Mouse (Mus musculus) neural tube, embryonic 13.5 days (tissue): ENCODE data around the gene Nrbf2. TPM values are rescaled to one million over a fixed set of nuclear protein-coding genes. Genes with fewer than 3 reads are reported as not detected.
A peak's percentile ranks its signal among the peaks of the same experiment; 100 is the strongest.

Experiments
- ATAC-seq: fragments of 200-750 bp; cut with Nextera tagmentation; 2 replicates; pipeline ENCODE4 v1.8.0; 2017; ENCODE audit warnings: low read depth, mild to moderate bottlenecking, moderate TSS enrichment, moderate library complexity
- H3K27ac ChIP-seq: fragments of 300-500 bp; sonication (generic); replicated peaks from 2 replicates; pipeline ENCODE4 v1.5.1; 2015; ENCODE audit warnings: moderate library complexity, mild to moderate bottlenecking, inconsistent platforms
- H3K27me3 ChIP-seq: fragments of 300-500 bp; sonication (generic); 2 replicates; pipeline ENCODE4 v1.6.1; 2015; ENCODE audit warnings: mild to moderate bottlenecking, inconsistent platforms
- H3K36me3 ChIP-seq: fragments of 300-500 bp; sonication (generic); 2 replicates; pipeline ENCODE4 v1.6.1; 2015; ENCODE audit warnings: mild to moderate bottlenecking, inconsistent platforms
- H3K4me1 ChIP-seq: fragments of 300-500 bp; sonication (generic); replicated peaks from 2 replicates; pipeline ENCODE4 v1.6.1; 2015; ENCODE audit warnings: inconsistent platforms
- H3K4me2 ChIP-seq: fragments of 300-500 bp; sonication (generic); 2 replicates; pipeline ENCODE4 v1.6.1; 2015; ENCODE audit warnings: inconsistent platforms, mild to moderate bottlenecking, moderate library complexity
- H3K4me3 ChIP-seq: fragments of 300-500 bp; sonication (generic); 2 replicates; pipeline ENCODE4 v1.5.1; 2015; ENCODE audit warnings: mild to moderate bottlenecking, inconsistent platforms
- H3K9ac ChIP-seq: fragments of 300-500 bp; sonication (generic); 2 replicates; pipeline ENCODE4 v1.6.1; 2015; ENCODE audit warnings: moderate library complexity, mild to moderate bottlenecking, inconsistent platforms
- H3K9me3 ChIP-seq: fragments of 300-500 bp; sonication (generic); 2 replicates; pipeline ENCODE4 v1.6.1; 2016; ENCODE audit warnings: inconsistent platforms
- WGBS: fragments of 180-500 bp; shearing (Covaris S2); methylation state at CpG from one replicate; pipeline ENCODE4 v1.1.7; 2015; 5-methylcytosine and 5-hydroxymethylcytosine counted together
- polyA plus RNA-seq: library from polyadenylated mRNA; unstranded; fragments of >200 nt; fragmentation: Nextera tagmentation; extraction: Ambion mirVana; gene quantifications from 2 replicates; pipeline ENCODE4 v1.2.1, GENCODE M21; 2015

Gene Nrbf2
- polyA plus RNA-seq, 1 experiment from 2014 or later = 40.9 TPM

- 57% methylated on average over 3 of the region's 3 CpGs for WGBS
- Histone ChIP-seq H3K9me3 (no peaks in the 10 kb centered on the region), H3K4me1 (peaks cover 19% of the 10 kb centered on the region), H3K4me3 (no peak overlapping the region), H3K27me3 (no peaks in the 10 kb centered on the region), H3K4me2 (no peak overlapping the region), H3K9ac (no peak overlapping the region), H3K27ac (no peak overlapping the region), H3K36me3 (no peaks in the 10 kb centered on the region)
- no peak for ATAC-seq
These were observed 2.8 kb upstream of the Nrbf2 start for GRCm38 (mm10) chr10:67287877-67288276.

- peak overlapping the region; percentile 83 for H3K27ac ChIP-seq
- H3K27me3 ChIP-seq = no peaks in the 10 kb centered on the region
- H3K9ac ChIP-seq = peak overlapping the region; percentile 97
- peak overlapping the region; percentile 93 for H3K4me2 ChIP-seq
- H3K9me3 ChIP-seq = no peaks in the 10 kb centered on the region
- ATAC-seq = no peak; the same call in 1 of the 2 replicates
- H3K36me3 ChIP-seq = no peaks in the 10 kb centered on the region
- H3K4me1 ChIP-seq = peaks cover 31% of the 10 kb centered on the region
- H3K4me3 ChIP-seq = peak overlapping the region; percentile 97
- WGBS = under 1% methylated on average over 35 of the region's 41 CpGs
These were observed 337 bp downstream of the Nrbf2 start for GRCm38 (mm10) chr10:67284761-67285175.

GRCm38 (mm10) chr10:67284311-67284710, 794 bp downstream of the Nrbf2 start:
- Histone ChIP-seq H3K4me2 (peak overlapping the region; percentile 93), H3K36me3 (no peaks in the 10 kb centered on the region), H3K4me3 (peak overlapping the region; percentile 97), H3K27ac (peak overlapping the region; percentile 83; the same call in 1 of the 2 replicates), H3K27me3 (no peaks in the 10 kb centered on the region), H3K9ac (peak overlapping the region; percentile 97), H3K4me1 (peaks cover 31% of the 10 kb centered on the region), H3K9me3 (no peaks in the 10 kb centered on the region)
- under 1% methylated on average over 10 of the region's 10 CpGs for WGBS
- ATAC-seq = no peak

GRCm38 (mm10) chr10:67283516-67283915, 1.6 kb downstream of the Nrbf2 start:
- peaks cover 31% of the 10 kb centered on the region for H3K4me1 ChIP-seq
- no peak overlapping the region for H3K27ac ChIP-seq
- no peaks in the 10 kb centered on the region for H3K9me3 ChIP-seq
- WGBS = 86% methylated on average over 9 of the region's 9 CpGs
- no peaks in the 10 kb centered on the region for H3K36me3 ChIP-seq
- peak overlapping the region; percentile 93 for H3K4me2 ChIP-seq
- no peaks in the 10 kb centered on the region for H3K27me3 ChIP-seq
- peak overlapping the region; percentile 97 for H3K4me3 ChIP-seq
- ATAC-seq = no peak
- H3K9ac ChIP-seq = peak overlapping the region; percentile 97

GRCm38 (mm10) chr10:67282531-67282930, 2.6 kb downstream of the Nrbf2 start:
- Histone ChIP-seq H3K9ac (no peak overlapping the region), H3K4me2 (no peak overlapping the region), H3K4me1 (peaks cover 31% of the 10 kb centered on the region), H3K27ac (no peak overlapping the region), H3K4me3 (no peak overlapping the region), H3K36me3 (no peaks in the 10 kb centered on the region), H3K27me3 (no peaks in the 10 kb centered on the region), H3K9me3 (no peaks in the 10 kb centered on the region)
- 86% methylated on average over 2 of the region's 2 CpGs for WGBS
- no peak for ATAC-seq

- H3K4me3 ChIP-seq = no peak overlapping the region
- no peak overlapping the region for H3K9ac ChIP-seq
- H3K4me2 ChIP-seq = no peak overlapping the region
- H3K4me1 ChIP-seq = peaks cover 31% of the 10 kb centered on the region
- no peaks in the 10 kb centered on the region for H3K36me3 ChIP-seq
- WGBS = 87% methylated on average over 8 of the region's 8 CpGs
- H3K27ac ChIP-seq = no peak overlapping the region
- H3K27me3 ChIP-seq = no peaks in the 10 kb centered on the region
- no peak for ATAC-seq
- no peaks in the 10 kb centered on the region for H3K9me3 ChIP-seq
These were observed 3.3 kb downstream of the Nrbf2 start for GRCm38 (mm10) chr10:67281852-67282251.

GRCm38 (mm10) chr10:67275916-67276315, 9.2 kb downstream of the Nrbf2 start:
- Histone ChIP-seq H3K4me2 (no peak overlapping the region), H3K9ac (no peak overlapping the region), H3K36me3 (peaks cover 36% of the 10 kb centered on the region), H3K4me3 (no peak overlapping the region), H3K9me3 (no peaks in the 10 kb centered on the region), H3K4me1 (no peaks in the 10 kb centered on the region), H3K27me3 (no peaks in the 10 kb centered on the region), H3K27ac (no peak overlapping the region)
- no peak for ATAC-seq

GRCm38 (mm10) chr10:67264852-67265251, 20.3 kb downstream of the Nrbf2 start:
- Histone ChIP-seq H3K9me3 (no peaks in the 10 kb centered on the region), H3K9ac (no peak overlapping the region), H3K4me2 (no peak overlapping the region), H3K4me1 (no peaks in the 10 kb centered on the region), H3K27ac (no peak overlapping the region), H3K36me3 (peaks cover 47% of the 10 kb centered on the region), H3K4me3 (no peak overlapping the region), H3K27me3 (no peaks in the 10 kb centered on the region)
- WGBS = 73% methylated on average over 1 of the region's 1 CpGs
- ATAC-seq = 0 out of 2 replicates have a peak, but pooled peaks have one; percentile 36

- H3K4me3 ChIP-seq = no peak overlapping the region
- ATAC-seq = no peak
- H3K36me3 ChIP-seq = peaks cover 72% of the 10 kb centered on the region
- no peaks in the 10 kb centered on the region for H3K9me3 ChIP-seq
- peaks cover 9% of the 10 kb centered on the region; the same call in 1 of the 2 replicates for H3K4me1 ChIP-seq
- H3K4me2 ChIP-seq = no peak overlapping the region
- H3K27ac ChIP-seq = 0 out of 2 replicates have a peak overlapping the region, but pooled peaks have one; percentile 23
- no peaks in the 10 kb centered on the region for H3K27me3 ChIP-seq
- 70% methylated on average over 1 of the region's 1 CpGs for WGBS
- no peak overlapping the region for H3K9ac ChIP-seq
These were observed 32.0 kb downstream of the Nrbf2 start for GRCm38 (mm10) chr10:67253115-67253514.

GRCm38 (mm10) chr10:67252353-67252752, 32.8 kb downstream of the Nrbf2 start:
- no peak for ATAC-seq
- Histone ChIP-seq H3K9me3 (no peaks in the 10 kb centered on the region), H3K4me1 (peaks cover 9% of the 10 kb centered on the region; the same call in 1 of the 2 replicates), H3K4me2 (no peak overlapping the region), H3K27ac (no peak overlapping the region; the same call in 1 of the 2 replicates), H3K4me3 (no peak overlapping the region), H3K36me3 (peaks cover 72% of the 10 kb centered on the region), H3K9ac (no peak overlapping the region), H3K27me3 (no peaks in the 10 kb centered on the region)
- WGBS = 48% methylated on average over 5 of the region's 5 CpGs

- WGBS = 94% methylated on average over 6 of the region's 6 CpGs
- no peak for ATAC-seq
- H3K36me3 ChIP-seq = peaks cover 75% of the 10 kb centered on the region
These were observed 34.3 kb downstream of the Nrbf2 start for GRCm38 (mm10) chr10:67250846-67251245.

GRCm38 (mm10) chr10:67249486-67249885, 35.6 kb downstream of the Nrbf2 start:
- H3K36me3 ChIP-seq = peaks cover 76% of the 10 kb centered on the region

More at GRCm38 (mm10) chr10:67250846-67251245, 34.3 kb downstream of the Nrbf2 start:
- Histone ChIP-seq H3K27me3 (no peaks in the 10 kb centered on the region), H3K9ac (no peak overlapping the region), H3K4me1 (peaks cover 9% of the 10 kb centered on the region; the same call in 1 of the 2 replicates), H3K9me3 (no peaks in the 10 kb centered on the region), H3K27ac (no peak overlapping the region), H3K4me3 (no peak overlapping the region), H3K4me2 (no peak overlapping the region)

GRCm38 (mm10) chr10:67247145-67247544, 38.0 kb downstream of the Nrbf2 start:
- no peaks in the 10 kb centered on the region; the same call in 1 of the 2 replicates for H3K4me1 ChIP-seq
- peaks cover 81% of the 10 kb centered on the region for H3K36me3 ChIP-seq
- ATAC-seq = no peak

More at GRCm38 (mm10) chr10:67249486-67249885, 35.6 kb downstream of the Nrbf2 start:
- Histone ChIP-seq H3K4me3 (no peak overlapping the region), H3K27ac (no peak overlapping the region), H3K27me3 (no peaks in the 10 kb centered on the region), H3K9me3 (no peaks in the 10 kb centered on the region), H3K9ac (no peak overlapping the region), H3K4me1 (peaks cover 9% of the 10 kb centered on the region; the same call in 1 of the 2 replicates), H3K4me2 (no peak overlapping the region)
- no peak for ATAC-seq
- WGBS = 95% methylated on average over 2 of the region's 2 CpGs

More at GRCm38 (mm10) chr10:67247145-67247544, 38.0 kb downstream of the Nrbf2 start:
- H3K27me3 ChIP-seq = no peaks in the 10 kb centered on the region
- WGBS = 95% methylated on average over 4 of the region's 4 CpGs
- H3K9me3 ChIP-seq = no peaks in the 10 kb centered on the region
- H3K4me3 ChIP-seq = no peak overlapping the region
- no peak overlapping the region for H3K27ac ChIP-seq
- H3K4me2 ChIP-seq = no peak overlapping the region
- H3K9ac ChIP-seq = no peak overlapping the region
